Mouse (Mus musculus) limb, embryonic 12.5 days (tissue): Measurements from ENCODE around the gene Acsm1. TPM values are rescaled to one million over a fixed set of nuclear protein-coding genes. Genes with fewer than 3 reads are reported as not detected.
"Not testable (repeated sequence)": the region's sequence is repeated elsewhere in the genome, so short reads cannot be mapped to it uniquely, and the experiment has no call there.

Experiments
- ATAC-seq: fragments of 200-750 bp; cut with Nextera tagmentation; 2 replicates; pipeline ENCODE4 v1.8.0; 2017; ENCODE audit warnings: low read depth, moderate TSS enrichment; ENCODE audit not compliant: insufficient number of reproducible peaks, insufficient read depth, low FRiP score, low TSS enrichment
- H3K27ac ChIP-seq: fragments of 300-500 bp; sonication (generic); 2 replicates; pipeline ENCODE4 v1.5.1; 2016; ENCODE audit warnings: mild to moderate bottlenecking, moderate library complexity
- H3K27me3 ChIP-seq: fragments of 300-500 bp; sonication (generic); 2 replicates; pipeline ENCODE4 v1.6.1; 2016; ENCODE audit warnings: mild to moderate bottlenecking, moderate library complexity
- H3K36me3 ChIP-seq: fragments of 300-500 bp; sonication (generic); 2 replicates; pipeline ENCODE4 v1.6.1; 2016; ENCODE audit warnings: mild to moderate bottlenecking, moderate library complexity
- H3K4me1 ChIP-seq: fragments of 300-500 bp; sonication (generic); replicated peaks from 2 replicates; pipeline ENCODE4 v1.6.1; 2016
- H3K4me2 ChIP-seq: fragments of 300-500 bp; sonication (generic); 2 replicates; pipeline ENCODE4 v1.6.1; 2016; ENCODE audit warnings: mild to moderate bottlenecking, moderate library complexity
- H3K4me3 ChIP-seq: fragments of 300-500 bp; sonication (generic); replicated peaks from 2 replicates; pipeline ENCODE4 v1.5.1; 2016; ENCODE audit warnings: mild to moderate bottlenecking
- H3K9ac ChIP-seq: fragments of 300-500 bp; sonication (generic); replicated peaks from 2 replicates; pipeline ENCODE4 v1.6.1; 2016; ENCODE audit warnings: mild to moderate bottlenecking, moderate library complexity
- H3K9me3 ChIP-seq: fragments of 300-500 bp; sonication (generic); 2 replicates; pipeline ENCODE4 v1.6.1; 2016; ENCODE audit warnings: mild to moderate bottlenecking, moderate library complexity
- WGBS: fragments of 180-500 bp; shearing (Covaris S2); methylation state at CpG from one replicate; pipeline ENCODE4 v1.1.7; 2016; 5-methylcytosine and 5-hydroxymethylcytosine counted together
- polyA plus RNA-seq: library from polyadenylated mRNA; unstranded; fragments of >200 nt; fragmentation: Nextera tagmentation; extraction: Ambion mirVana; gene quantifications from 2 replicates; pipeline ENCODE4 v1.2.1, GENCODE M21; 2016

Acsm1 gene
- not detected in 2 replicates for polyA plus RNA-seq

GRCm38 (mm10) chr7:119606664-119607076, at the start of gene Acsm1:
Acsm1 (plus strand) TSS chr7:119607026.
- Histone ChIP-seq H3K36me3 (no peaks in the 10 kb centered on the region), H3K9ac (no peak within 1 kb of the TSS), H3K27me3 (no peaks in the 10 kb centered on the region), H3K9me3 (no peaks in the 10 kb centered on the region), H3K4me3 (no peak within 1 kb of the TSS), H3K4me1 (no peaks in the 10 kb centered on the region), H3K27ac (no peak within 1 kb of the TSS), H3K4me2 (no peak within 1 kb of the TSS)
- no peak for ATAC-seq
- WGBS, result 78% methylated on average over 5 of the region's 5 CpGs

GRCm38 (mm10) chr7:119559789-119560451, 46.9 kb upstream of the Acsm1 start:
- no peaks in the 10 kb centered on the region for H3K36me3 ChIP-seq
- H3K4me2 ChIP-seq, result no peak overlapping the region
- H3K27me3 ChIP-seq, result no peaks in the 10 kb centered on the region
- H3K9me3 ChIP-seq, result no peaks in the 10 kb centered on the region
- no peak overlapping the region for H3K27ac ChIP-seq
- H3K4me3 ChIP-seq, result no peak overlapping the region
- ATAC-seq, result no peak
- no peaks in the 10 kb centered on the region for H3K4me1 ChIP-seq
- 86% methylated on average over 3 of the region's 3 CpGs for WGBS
- no peak overlapping the region for H3K9ac ChIP-seq

DNA sequence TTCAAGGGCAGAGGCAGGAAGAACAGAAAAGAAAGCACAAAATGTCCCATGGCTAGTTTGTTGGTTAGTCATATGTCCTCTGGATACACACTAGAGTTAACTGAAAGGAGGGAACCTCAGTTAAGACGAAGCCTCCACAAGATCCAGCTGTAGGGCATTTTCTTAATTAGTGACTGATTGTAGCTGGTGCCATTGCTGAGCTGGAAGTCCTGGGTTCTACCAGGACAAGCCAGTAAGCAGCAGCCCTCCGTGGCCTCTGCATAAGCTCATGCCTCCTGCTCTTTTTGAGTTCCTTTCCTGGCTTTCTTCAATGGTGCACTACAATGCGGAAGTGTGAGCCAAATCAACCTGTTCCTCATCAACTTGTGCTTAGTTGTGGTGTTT, 46.4 kb upstream of the Acsm1 start:
- ATAC-seq, result no peak
- Histone ChIP-seq H3K27me3 (no peaks in the 10 kb centered on the region), H3K36me3 (no peaks in the 10 kb centered on the region), H3K4me1 (no peaks in the 10 kb centered on the region), H3K4me2 (no peak overlapping the region), H3K9ac (no peak overlapping the region), H3K4me3 (no peak overlapping the region), H3K9me3 (no peaks in the 10 kb centered on the region), H3K27ac (no peak overlapping the region)
- 77% methylated on average over 3 of the region's 3 CpGs for WGBS

GRCm38 (mm10) chr7:119561441-119561840, 45.4 kb upstream of the Acsm1 start:
- no peak overlapping the region for H3K27ac ChIP-seq
- no peak for ATAC-seq
- no peaks in the 10 kb centered on the region for H3K36me3 ChIP-seq
- H3K4me2 ChIP-seq, result no peak overlapping the region
- H3K27me3 ChIP-seq, result no peaks in the 10 kb centered on the region
- H3K9ac ChIP-seq, result no peak overlapping the region
- 56% methylated on average over 4 of the region's 4 CpGs for WGBS
- no peaks in the 10 kb centered on the region for H3K9me3 ChIP-seq
- H3K4me1 ChIP-seq, result no peaks in the 10 kb centered on the region
- no peak overlapping the region for H3K4me3 ChIP-seq

- not testable (repeated sequence) for H3K27me3 ChIP-seq, H3K9ac ChIP-seq, H3K4me1 ChIP-seq, ATAC-seq, H3K4me2 ChIP-seq, H3K36me3 ChIP-seq, H3K4me3 ChIP-seq, H3K27ac ChIP-seq, H3K9me3 ChIP-seq
- WGBS, result 88% methylated on average over 2 of the region's 2 CpGs
Measured at GRCm38 (mm10) chr7:119562476-119562875, 44.4 kb upstream of the Acsm1 start.

DNA sequence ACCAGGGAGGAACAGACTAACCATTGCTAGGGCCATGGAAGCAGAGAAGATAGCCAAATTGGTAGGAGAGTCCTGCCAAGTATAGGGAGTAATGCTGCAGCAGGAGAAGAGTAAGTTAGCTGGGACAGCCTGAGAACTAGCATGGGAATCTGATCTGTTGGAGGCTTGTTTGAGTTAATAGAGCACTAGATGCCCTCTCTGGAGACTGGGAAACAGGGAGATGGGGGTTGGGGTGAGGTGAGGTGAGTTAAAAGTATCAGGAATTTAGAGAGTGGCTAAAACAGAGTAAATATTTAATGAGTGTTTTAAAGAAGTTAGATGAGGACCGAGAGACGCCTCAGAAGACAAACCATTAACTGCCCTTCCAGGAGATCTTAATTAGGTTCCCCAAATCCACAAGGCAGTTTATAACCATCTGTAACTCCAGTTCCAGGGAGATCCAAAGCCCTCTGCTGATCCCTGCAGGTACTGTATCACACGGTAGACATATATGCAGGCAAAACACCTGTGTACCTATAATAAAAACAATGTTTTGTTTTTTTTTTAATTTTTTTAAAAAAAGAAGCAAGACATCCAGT, 12.2 kb upstream of the Acsm1 start:
- Histone ChIP-seq H3K9me3 (no peaks in the 10 kb centered on the region), H3K4me3 (no peak overlapping the region), H3K27me3 (no peaks in the 10 kb centered on the region), H3K4me2 (no peak overlapping the region), H3K9ac (no peak overlapping the region), H3K36me3 (no peaks in the 10 kb centered on the region), H3K27ac (no peak overlapping the region), H3K4me1 (no peaks in the 10 kb centered on the region)
- no peak for ATAC-seq
- WGBS, result 65% methylated on average over 3 of the region's 3 CpGs

DNA sequence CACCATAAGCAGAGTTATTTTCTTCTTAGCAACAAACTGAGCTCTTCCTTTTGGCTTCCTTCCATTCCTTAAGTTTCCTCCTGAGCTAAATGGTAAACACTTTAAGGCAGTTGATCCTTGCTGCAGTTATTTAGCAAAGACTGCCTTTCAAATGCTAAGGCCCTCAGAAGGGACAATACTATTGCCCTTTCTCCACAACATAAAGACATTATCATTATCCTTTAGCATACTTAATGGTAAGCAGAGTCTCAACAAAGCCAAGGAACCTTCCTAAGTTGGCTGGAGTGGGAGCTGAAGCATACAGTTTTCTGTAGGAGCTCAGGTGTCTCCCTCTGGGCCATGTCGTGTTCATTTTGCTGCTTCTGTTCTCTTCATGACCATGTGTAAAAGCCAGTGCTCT, 11.5 kb upstream of the Acsm1 start:
- no peak overlapping the region for H3K27ac ChIP-seq
- H3K4me1 ChIP-seq, result no peaks in the 10 kb centered on the region
- H3K9me3 ChIP-seq, result no peaks in the 10 kb centered on the region
- no peak for ATAC-seq
- no peak overlapping the region for H3K9ac ChIP-seq
- no peaks in the 10 kb centered on the region for H3K27me3 ChIP-seq
- 40% methylated on average over 1 of the region's 1 CpGs for WGBS
- H3K4me2 ChIP-seq, result no peak overlapping the region
- no peaks in the 10 kb centered on the region for H3K36me3 ChIP-seq
- no peak overlapping the region for H3K4me3 ChIP-seq

DNA sequence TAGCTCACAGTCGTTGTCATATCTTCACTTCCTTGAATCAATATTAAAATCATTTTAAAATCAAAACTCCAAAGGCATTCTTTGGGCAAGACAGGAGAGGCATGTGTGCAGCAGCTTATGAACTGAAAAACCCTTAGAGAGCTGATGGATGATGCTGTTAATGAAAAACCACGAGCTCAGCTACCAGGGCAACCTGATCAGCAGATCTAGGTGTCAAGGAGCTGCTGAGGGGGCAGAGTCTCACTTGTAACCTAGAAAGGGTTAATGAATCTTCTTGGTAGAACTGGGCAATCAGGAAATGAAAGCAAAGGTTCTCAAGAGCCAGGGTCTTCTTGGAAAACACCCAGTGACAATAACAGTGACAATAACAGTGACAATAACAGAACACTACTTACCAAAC, 10.3 kb upstream of the Acsm1 start:
- Histone ChIP-seq H3K9ac (no peak overlapping the region), H3K27ac (no peak overlapping the region), H3K4me2 (no peak overlapping the region), H3K4me3 (no peak overlapping the region), H3K9me3 (no peaks in the 10 kb centered on the region), H3K27me3 (no peaks in the 10 kb centered on the region), H3K4me1 (no peaks in the 10 kb centered on the region), H3K36me3 (no peaks in the 10 kb centered on the region)
- WGBS, result 74% methylated on average over 2 of the region's 2 CpGs
- ATAC-seq, result no peak

- ATAC-seq, result no peak
- Histone ChIP-seq H3K9me3 (no peaks in the 10 kb centered on the region), H3K36me3 (no peaks in the 10 kb centered on the region), H3K27ac (no peak overlapping the region), H3K4me1 (no peaks in the 10 kb centered on the region), H3K4me3 (no peak overlapping the region), H3K4me2 (no peak overlapping the region), H3K9ac (no peak overlapping the region), H3K27me3 (no peaks in the 10 kb centered on the region)
- WGBS, result 90% methylated on average over 2 of the region's 2 CpGs
Measured at GRCm38 (mm10) chr7:119601195-119601953, 5.5 kb upstream of the Acsm1 start.

GRCm38 (mm10) chr7:119601954-119602317, 4.9 kb upstream of the Acsm1 start:
- H3K4me1 ChIP-seq, result no peaks in the 10 kb centered on the region
- WGBS, result 79% methylated on average over 1 of the region's 1 CpGs
- H3K36me3 ChIP-seq, result no peaks in the 10 kb centered on the region
- no peak overlapping the region for H3K4me3 ChIP-seq
- H3K4me2 ChIP-seq, result no peak overlapping the region
- H3K27me3 ChIP-seq, result no peaks in the 10 kb centered on the region
- H3K9ac ChIP-seq, result no peak overlapping the region
- ATAC-seq, result no peak
- H3K27ac ChIP-seq, result no peak overlapping the region
- H3K9me3 ChIP-seq, result no peaks in the 10 kb centered on the region

- H3K4me1 ChIP-seq, result no peaks in the 10 kb centered on the region
- H3K9ac ChIP-seq, result no peak overlapping the region
- no peak overlapping the region for H3K4me3 ChIP-seq
- no peak overlapping the region for H3K27ac ChIP-seq
- no peak overlapping the region for H3K4me2 ChIP-seq
- H3K9me3 ChIP-seq, result no peaks in the 10 kb centered on the region
- no peaks in the 10 kb centered on the region for H3K36me3 ChIP-seq
- no peak for ATAC-seq
- 78% methylated on average over 2 of the region's 2 CpGs for WGBS
- no peaks in the 10 kb centered on the region for H3K27me3 ChIP-seq
Measured at GRCm38 (mm10) chr7:119604903-119605483, 1.8 kb upstream of the Acsm1 start.
